Mouse (Mus musculus) heart, adult 2 months (tissue): ENCODE measurements around the gene Gm5475.

Source experiments
- CTCF ChIP-seq: fragments of 200-600 bp; IDR thresholded peaks from 2 replicates; pipeline ENCODE4 v1.8.1; 2022; ENCODE audit warnings: antibody characterized with exemption, mild to moderate bottlenecking, moderate library complexity
- EP300 ChIP-seq: fragments of 200-500 bp; IDR thresholded peaks from 2 replicates; pipeline ENCODE4 v1.6.1; 2011; ENCODE audit warnings: low read depth, low read length, control low read depth; ENCODE audit not compliant: insufficient read depth
- POLR2A ChIP-seq: fragments of 200-500 bp; IDR thresholded peaks from 2 replicates; pipeline ENCODE4 v1.6.1; 2011; ENCODE audit warnings: mild to moderate bottlenecking, low read depth, low read length, control low read depth; ENCODE audit not compliant: insufficient read depth

GRCm38 (mm10) chr15:100449495-100449894 lies 27.5 kb downstream of the Gm5475 start:
- TF ChIP-seq POLR2A, result no peak
- no peak for TF ChIP-seq CTCF
- no peak for TF ChIP-seq EP300
